Mouse (Mus musculus) stomach, embryonic 14.5 days (tissue): ENCODE data around the gene Gda. TPM values are rescaled to one million over a fixed set of nuclear protein-coding genes. Genes with fewer than 3 reads are reported as not detected.

Experiments
- ATAC-seq: fragments of 200-750 bp; cut with Nextera tagmentation; 2 replicates; pipeline ENCODE4 v1.8.0; 2017; ENCODE audit warnings: low read depth, moderate TSS enrichment; ENCODE audit not compliant: insufficient number of reproducible peaks, insufficient read depth, low FRiP score
- H3K27ac ChIP-seq: fragments of 300-500 bp; sonication (generic); 2 replicates; pipeline ENCODE4 v1.5.1; 2014; ENCODE audit warnings: mild to moderate bottlenecking, low read length, moderate library complexity, mixed read lengths
- H3K27me3 ChIP-seq: fragments of 300-500 bp; sonication (generic); 2 replicates; pipeline ENCODE4 v1.6.1; 2014; ENCODE audit warnings: low read length, control low read depth, mixed read lengths; ENCODE audit not compliant: control insufficient read depth, insufficient read depth
- H3K36me3 ChIP-seq: fragments of 300-500 bp; sonication (generic); 2 replicates; pipeline ENCODE4 v1.6.1; 2014; ENCODE audit warnings: mild to moderate bottlenecking, control low read depth, low read length, moderate library complexity, mixed read lengths; ENCODE audit not compliant: control insufficient read depth, insufficient read depth
- H3K4me1 ChIP-seq: fragments of 300-500 bp; sonication (generic); 2 replicates; pipeline ENCODE4 v1.6.1; 2014; ENCODE audit warnings: low read length, control low read depth, mixed read lengths; ENCODE audit not compliant: control insufficient read depth, insufficient read depth
- H3K4me2 ChIP-seq: fragments of 300-500 bp; sonication (generic); replicated peaks from 2 replicates; pipeline ENCODE4 v1.6.1; 2014; ENCODE audit warnings: low read depth, low read length, control low read depth
- H3K4me3 ChIP-seq: fragments of 300-500 bp; sonication (generic); 2 replicates; pipeline ENCODE4 v1.5.1; 2014; ENCODE audit warnings: low read depth, low read length, control low read depth
- H3K9ac ChIP-seq: fragments of 300-500 bp; sonication (generic); replicated peaks from 2 replicates; pipeline ENCODE4 v1.6.1; 2014; ENCODE audit warnings: low read depth, mild to moderate bottlenecking, control low read depth, low read length, moderate library complexity, mixed read lengths
- H3K9me3 ChIP-seq: fragments of 300-500 bp; sonication (generic); 2 replicates; pipeline ENCODE4 v1.6.1; 2016; ENCODE audit warnings: low read depth, low read length, control low read depth; ENCODE audit not compliant: control insufficient read depth
- WGBS: fragments of 180-500 bp; shearing (Covaris S2); extraction: QIAGEN DNeasy Blood & Tissue Kit; methylation state at CpG from one replicate; pipeline ENCODE4 v1.1.7; 2014; 5-methylcytosine and 5-hydroxymethylcytosine counted together
- polyA plus RNA-seq: library from polyadenylated mRNA; unstranded; fragments of >200 nt; fragmentation: Nextera tagmentation; extraction: Ambion mirVana; gene quantifications from 2 replicates; pipeline ENCODE4 v1.2.1, GENCODE M21; 2014

Gene Gda
- polyA plus RNA-seq, 1 experiment from 2014 or later = 0.07 TPM

GRCm38 (mm10) chr19:21407363-21407762 lies 65.9 kb downstream of the Gda start:
- no peak for ATAC-seq
- H3K4me3 ChIP-seq = no peak overlapping the region
- H3K4me2 ChIP-seq = no peak overlapping the region
- no peaks in the 10 kb centered on the region for H3K36me3 ChIP-seq
- no peaks in the 10 kb centered on the region for H3K4me1 ChIP-seq
- no peaks in the 10 kb centered on the region for H3K27me3 ChIP-seq
- H3K9me3 ChIP-seq = no peaks in the 10 kb centered on the region
- 64% methylated on average over 1 of the region's 1 CpGs for WGBS
- no peak overlapping the region for H3K9ac ChIP-seq
- no peak overlapping the region for H3K27ac ChIP-seq

- H3K4me2 ChIP-seq = no peak overlapping the region
- no peak for ATAC-seq
- H3K27me3 ChIP-seq = no peaks in the 10 kb centered on the region
- no peaks in the 10 kb centered on the region for H3K4me1 ChIP-seq
- no peaks in the 10 kb centered on the region for H3K9me3 ChIP-seq
- no peak overlapping the region for H3K9ac ChIP-seq
- H3K36me3 ChIP-seq = no peaks in the 10 kb centered on the region
- no peak overlapping the region for H3K27ac ChIP-seq
- no peak overlapping the region for H3K4me3 ChIP-seq
Measured at GRCm38 (mm10) chr19:21397994-21398393, 75.3 kb downstream of the Gda start.

- no peaks in the 10 kb centered on the region for H3K9me3 ChIP-seq
- H3K4me2 ChIP-seq = no peak overlapping the region
- no peak overlapping the region for H3K27ac ChIP-seq
- no peaks in the 10 kb centered on the region for H3K36me3 ChIP-seq
- 93% methylated on average over 7 of the region's 7 CpGs for WGBS
- no peak overlapping the region for H3K4me3 ChIP-seq
- no peaks in the 10 kb centered on the region for H3K4me1 ChIP-seq
- no peak overlapping the region for H3K9ac ChIP-seq
- no peaks in the 10 kb centered on the region for H3K27me3 ChIP-seq
- ATAC-seq = no peak
Measured at GRCm38 (mm10) chr19:21396364-21396763, 76.9 kb downstream of the Gda start.

DNA sequence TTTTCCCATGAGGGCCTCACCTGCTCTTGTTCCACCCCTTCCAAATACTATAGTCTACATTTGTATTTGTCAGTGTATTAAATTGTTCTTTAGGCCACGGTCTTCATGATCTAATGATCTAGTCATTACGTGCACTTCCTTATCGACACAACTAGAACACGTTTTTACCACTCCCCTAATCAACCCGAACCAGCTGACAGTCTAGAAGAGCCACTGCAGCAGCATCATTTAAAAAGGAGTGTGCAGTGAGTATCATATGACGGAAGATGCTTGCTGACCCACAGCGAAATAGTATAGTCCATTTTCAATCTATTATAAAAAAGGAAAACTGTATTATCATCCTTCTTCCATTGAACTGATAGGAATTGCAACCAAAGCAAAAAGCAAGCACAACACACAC lies 82.3 kb downstream of the Gda start:
- Histone ChIP-seq H3K9me3 (no peaks in the 10 kb centered on the region), H3K4me1 (no peaks in the 10 kb centered on the region), H3K4me3 (no peak overlapping the region), H3K9ac (no peak overlapping the region), H3K27me3 (no peaks in the 10 kb centered on the region), H3K27ac (no peak overlapping the region), H3K36me3 (no peaks in the 10 kb centered on the region), H3K4me2 (no peak overlapping the region)
- 84% methylated on average over 7 of the region's 7 CpGs for WGBS
- no peak for ATAC-seq

GRCm38 (mm10) chr19:21386842-21387241 lies 86.4 kb downstream of the Gda start:
- 55% methylated on average over 2 of the region's 2 CpGs for WGBS

DNA sequence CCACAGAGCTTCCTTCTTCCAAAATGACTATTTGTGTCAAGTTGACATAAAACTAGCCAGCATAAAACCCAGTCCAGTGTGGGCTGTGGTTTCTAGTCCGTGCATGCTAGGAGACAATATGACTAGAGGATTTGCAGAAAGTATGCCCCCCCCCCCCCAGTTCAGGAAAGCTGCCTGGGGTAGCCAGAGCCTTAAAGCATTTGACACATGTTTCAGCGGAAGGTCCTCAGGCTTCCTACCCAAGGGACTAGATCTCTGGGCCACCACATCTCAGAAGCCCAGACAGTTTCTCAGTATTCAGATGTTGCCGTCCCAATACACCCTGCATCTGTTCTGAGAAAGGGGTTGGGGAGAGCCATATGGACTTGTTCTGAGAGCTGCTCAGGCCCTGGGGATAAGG lies 89.0 kb downstream of the Gda start:
- Histone ChIP-seq H3K27me3 (no peaks in the 10 kb centered on the region), H3K36me3 (no peaks in the 10 kb centered on the region), H3K4me3 (no peak overlapping the region), H3K4me1 (no peaks in the 10 kb centered on the region), H3K27ac (no peak overlapping the region), H3K4me2 (no peak overlapping the region), H3K9me3 (no peaks in the 10 kb centered on the region), H3K9ac (no peak overlapping the region)
- WGBS = 80% methylated on average over 3 of the region's 3 CpGs
- no peak for ATAC-seq

More at GRCm38 (mm10) chr19:21386842-21387241, 86.4 kb downstream of the Gda start:
- Histone ChIP-seq H3K36me3 (no peaks in the 10 kb centered on the region), H3K9ac (no peak overlapping the region), H3K4me1 (no peaks in the 10 kb centered on the region), H3K4me2 (no peak overlapping the region), H3K9me3 (no peaks in the 10 kb centered on the region), H3K4me3 (no peak overlapping the region), H3K27me3 (no peaks in the 10 kb centered on the region), H3K27ac (no peak overlapping the region)
- no peak for ATAC-seq

- Histone ChIP-seq H3K4me1 (no peaks in the 10 kb centered on the region), H3K4me3 (no peak overlapping the region), H3K36me3 (no peaks in the 10 kb centered on the region), H3K9ac (no peak overlapping the region), H3K27ac (no peak overlapping the region), H3K27me3 (no peaks in the 10 kb centered on the region), H3K9me3 (no peaks in the 10 kb centered on the region), H3K4me2 (no peak overlapping the region)
- ATAC-seq = no peak
- 81% methylated on average over 6 of the region's 6 CpGs for WGBS
Measured at GRCm38 (mm10) chr19:21383491-21384226, 89.6 kb downstream of the Gda start.

GRCm38 (mm10) chr19:21381696-21382095 lies 91.5 kb downstream of the Gda start:
- Histone ChIP-seq H3K9ac (no peak overlapping the region), H3K27me3 (no peaks in the 10 kb centered on the region), H3K4me2 (no peak overlapping the region), H3K9me3 (no peaks in the 10 kb centered on the region), H3K4me1 (no peaks in the 10 kb centered on the region), H3K27ac (no peak overlapping the region), H3K4me3 (no peak overlapping the region), H3K36me3 (no peaks in the 10 kb centered on the region)
- ATAC-seq = no peak
- 58% methylated on average over 2 of the region's 2 CpGs for WGBS

GRCm38 (mm10) chr19:21379195-21379594 lies 94.0 kb downstream of the Gda start:
- WGBS = 87% methylated on average over 5 of the region's 5 CpGs
- no peaks in the 10 kb centered on the region for H3K4me1 ChIP-seq
- no peaks in the 10 kb centered on the region for H3K36me3 ChIP-seq
- H3K4me3 ChIP-seq = no peak overlapping the region
- no peak for ATAC-seq
- H3K27me3 ChIP-seq = no peaks in the 10 kb centered on the region
- no peaks in the 10 kb centered on the region for H3K9me3 ChIP-seq
- no peak overlapping the region for H3K27ac ChIP-seq
- H3K4me2 ChIP-seq = no peak overlapping the region
- no peak overlapping the region for H3K9ac ChIP-seq
